Mouse (Mus musculus) spleen, adult 12 weeks (tissue): ENCODE measurements around the gene Psmb3.
"Not testable (repeated sequence)": the region's sequence is repeated elsewhere in the genome, so short reads cannot be mapped to it uniquely, and the experiment has no call there.

Experiments used
- DNase-seq: peaks from one replicate; pipeline ENCODE4 v3.0.0; 2022; ENCODE audit warnings: low spot score

Gene Psmb3

DNA sequence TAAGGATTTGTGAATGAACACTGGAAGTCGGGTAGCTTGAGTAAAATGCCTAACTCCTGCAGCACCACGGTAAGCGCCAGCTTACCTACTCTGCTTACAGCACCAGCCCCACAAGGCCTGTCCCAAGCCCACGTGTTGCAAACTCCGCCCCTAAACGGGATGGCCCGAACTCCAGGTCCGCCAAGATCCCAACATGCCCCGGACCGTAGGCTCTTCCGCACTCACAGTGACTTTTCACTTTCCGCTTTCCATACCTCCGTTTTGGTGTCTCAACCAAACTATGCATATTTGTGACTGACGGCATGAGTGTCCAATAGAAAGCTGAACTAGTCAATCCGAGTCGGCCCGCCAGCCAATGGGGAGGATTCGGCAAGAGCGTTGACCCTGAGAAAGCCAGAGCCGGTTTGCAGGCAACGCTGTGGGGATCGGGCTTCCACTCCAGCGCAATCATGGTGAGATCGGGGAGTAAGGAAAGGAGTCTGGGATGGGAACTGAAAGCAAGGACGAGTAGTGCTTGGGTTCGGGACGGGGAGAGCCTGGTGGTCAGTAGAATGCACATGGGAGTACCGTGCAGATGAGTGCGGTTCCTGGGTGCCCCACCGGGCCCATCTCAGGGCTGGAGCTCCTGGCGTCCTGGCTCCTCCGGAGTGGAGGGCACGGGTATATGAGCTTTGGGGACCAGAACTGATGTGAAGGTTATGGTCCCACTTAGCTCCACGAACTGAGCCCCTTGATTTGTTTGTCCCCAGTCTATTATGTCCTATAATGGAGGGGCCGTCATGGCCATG lies at the start of gene Psmb3:
Psmb3 (plus strand) TSS at position 361 of the 788 bp plus-strand sequence.
- DNase-seq: peak; percentile 93

DNA sequence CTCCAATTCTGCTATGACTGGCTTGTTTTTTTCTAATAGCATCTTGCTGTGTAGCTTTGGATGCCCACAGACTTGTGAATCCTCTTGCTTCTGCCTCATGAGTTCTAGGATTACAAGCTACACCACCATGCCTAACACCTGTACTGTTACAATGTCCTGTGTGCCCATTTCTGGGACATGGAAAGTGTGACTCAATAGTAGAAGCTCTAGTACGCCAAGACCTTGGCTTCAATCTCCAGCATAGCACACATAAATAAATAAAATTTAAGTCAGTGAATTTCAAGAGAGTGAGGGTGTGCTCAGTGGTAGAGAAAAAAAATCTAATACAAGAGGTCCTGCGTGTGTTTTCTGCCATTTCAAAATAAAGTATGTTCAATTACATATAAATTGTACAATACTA lies 49.0 kb upstream of the Psmb3 start:
- no peak for DNase-seq

DNA sequence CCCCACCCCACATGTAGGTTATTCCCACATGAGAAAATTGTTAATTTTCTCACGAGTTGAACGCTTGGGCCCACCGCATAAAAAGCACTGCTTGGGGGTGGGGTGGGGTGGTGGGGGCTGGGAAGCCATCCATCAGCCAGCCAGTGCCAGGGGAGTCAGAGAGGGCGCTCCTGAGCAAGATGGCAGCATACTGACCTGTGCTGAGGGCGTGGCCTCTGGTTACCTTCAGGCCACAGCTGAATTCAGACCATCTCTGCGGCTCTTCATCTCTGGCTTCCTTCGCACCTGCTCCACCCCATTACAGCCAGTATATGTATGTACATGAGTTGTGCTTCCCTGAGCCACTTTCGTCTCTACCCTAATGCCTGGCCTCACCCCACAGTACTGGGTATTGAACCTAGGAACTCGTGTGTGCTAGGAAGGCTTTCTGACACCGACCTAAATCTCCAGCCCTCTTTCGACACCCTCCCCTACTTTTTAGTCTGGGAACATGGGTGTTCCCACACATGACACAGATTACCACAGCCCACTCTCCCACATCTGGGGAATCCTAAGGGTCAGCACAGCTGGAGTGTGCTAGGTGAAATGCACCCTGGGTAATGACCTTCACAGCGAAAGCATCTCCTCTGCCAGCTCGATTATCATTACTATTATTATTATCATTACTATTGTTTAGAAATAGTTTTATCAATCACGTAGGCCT lies 46.8 kb upstream of the Psmb3 start:
- no peak for DNase-seq

DNA sequence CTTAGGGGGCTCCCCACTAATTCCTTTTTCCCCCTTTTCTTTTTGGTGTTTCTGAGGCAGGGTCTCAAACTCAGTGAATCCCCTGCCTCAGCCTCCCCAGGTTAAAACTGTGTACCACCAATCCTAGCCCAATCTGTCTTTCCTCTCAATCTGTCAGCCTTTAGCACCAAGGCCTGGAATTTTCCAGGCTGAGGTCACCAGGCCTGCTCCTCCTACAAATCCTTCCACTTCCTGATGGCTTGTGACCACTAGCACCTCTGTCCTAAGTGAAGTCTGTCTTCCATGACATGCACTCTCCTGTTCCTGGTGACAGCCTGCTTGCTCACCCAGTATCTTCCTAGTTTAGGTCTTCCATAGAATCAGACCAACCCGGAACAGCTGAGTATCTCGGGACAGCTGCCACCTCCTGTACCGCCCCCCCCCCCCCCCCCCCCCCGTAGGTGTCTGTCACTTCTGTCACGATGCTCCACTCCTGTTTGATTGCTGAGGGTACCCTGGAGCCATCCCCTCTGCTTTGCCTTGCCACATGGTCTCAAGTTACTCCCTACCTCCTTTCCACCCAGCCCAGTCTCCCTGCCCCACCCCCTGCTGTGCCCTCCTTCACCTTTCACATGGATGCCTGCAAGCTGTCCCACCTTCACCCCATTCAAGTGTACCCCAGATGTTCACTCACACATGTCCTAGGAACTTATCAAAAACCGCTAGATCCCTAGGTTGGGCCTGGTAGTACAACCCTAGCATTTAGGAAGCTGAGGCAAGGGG lies 45.8 kb upstream of the Psmb3 start:
- no peak for DNase-seq

DNA sequence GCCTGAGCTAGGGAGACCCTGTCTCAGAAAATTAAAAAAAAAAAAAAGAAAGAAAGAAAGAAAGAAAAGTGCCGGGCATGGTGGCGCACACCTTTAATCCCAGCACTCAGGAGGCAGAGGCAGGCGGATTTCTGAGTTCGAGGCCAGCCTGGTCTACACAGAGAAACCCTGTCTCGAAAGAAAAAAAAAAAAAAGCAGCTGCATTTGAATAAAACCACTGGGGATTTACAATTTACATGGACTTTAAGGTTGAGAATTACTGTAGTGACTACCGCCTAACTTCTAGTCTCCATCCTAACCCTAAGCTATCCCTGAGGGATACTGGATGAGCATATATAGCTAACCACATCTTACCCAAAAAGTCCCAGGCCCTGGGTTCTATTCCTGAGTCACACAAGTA lies 45.2 kb upstream of the Psmb3 start:
- DNase-seq: not testable (repeated sequence)

DNA sequence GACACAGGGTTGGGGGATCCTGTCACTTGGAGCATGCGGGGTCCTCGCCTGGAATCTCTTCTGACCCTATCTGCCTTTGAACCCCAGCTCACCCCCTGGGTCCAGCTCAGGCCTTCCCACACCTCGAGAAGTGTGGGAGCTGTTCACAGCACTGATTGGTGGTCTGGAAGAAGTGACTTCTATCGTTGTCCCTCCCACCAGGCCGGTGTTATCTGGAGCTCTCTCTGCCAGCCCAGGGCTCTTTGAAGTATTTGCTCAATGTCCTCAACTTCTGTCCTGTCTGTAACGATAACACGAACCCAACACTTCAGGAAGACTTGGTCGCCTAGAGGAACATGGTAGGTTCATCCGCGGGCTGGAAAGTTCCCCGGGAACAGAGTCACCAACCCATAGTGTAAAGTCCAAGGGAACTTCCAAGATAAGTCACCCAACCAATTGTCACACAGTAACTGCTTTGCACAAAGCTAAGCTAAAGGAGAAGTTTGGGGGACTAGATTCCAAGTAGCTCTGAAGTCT lies 44.4 kb upstream of the Psmb3 start:
- no peak for DNase-seq

DNA sequence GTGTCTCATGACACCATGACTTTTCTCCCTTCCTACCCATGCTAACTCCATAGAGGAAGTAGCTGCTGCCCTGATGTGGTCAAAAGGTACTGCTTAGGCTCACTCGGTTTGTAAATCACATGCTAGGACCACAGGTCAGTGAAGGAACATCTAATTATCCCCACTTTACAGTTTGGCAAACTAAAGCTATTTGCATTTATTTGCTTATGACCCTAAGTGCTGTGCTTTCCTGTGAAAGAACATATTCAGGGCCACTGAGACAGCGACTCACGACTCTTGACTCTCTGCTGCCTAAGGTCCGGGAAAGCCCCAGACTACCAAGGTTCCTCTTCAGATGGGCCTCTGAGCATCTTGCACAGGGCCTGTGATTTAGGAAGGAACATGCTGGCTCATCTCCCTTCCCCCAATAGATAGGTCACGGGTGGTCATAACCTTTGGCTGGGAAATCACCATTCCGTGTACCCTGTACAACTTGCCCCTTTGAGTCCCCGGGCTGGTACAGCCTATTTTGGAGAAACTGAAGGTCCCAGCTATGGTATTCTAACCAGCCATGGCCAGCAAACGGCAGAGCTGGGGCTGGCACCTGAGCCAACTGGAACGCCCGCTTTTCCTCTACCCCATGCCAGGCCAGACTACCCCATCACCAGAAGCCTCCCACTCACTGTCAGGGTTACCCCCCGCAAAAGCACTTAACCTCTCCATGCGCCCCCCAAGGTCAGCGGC lies 43.8 kb upstream of the Psmb3 start:
- peak; percentile 55 for DNase-seq

DNA sequence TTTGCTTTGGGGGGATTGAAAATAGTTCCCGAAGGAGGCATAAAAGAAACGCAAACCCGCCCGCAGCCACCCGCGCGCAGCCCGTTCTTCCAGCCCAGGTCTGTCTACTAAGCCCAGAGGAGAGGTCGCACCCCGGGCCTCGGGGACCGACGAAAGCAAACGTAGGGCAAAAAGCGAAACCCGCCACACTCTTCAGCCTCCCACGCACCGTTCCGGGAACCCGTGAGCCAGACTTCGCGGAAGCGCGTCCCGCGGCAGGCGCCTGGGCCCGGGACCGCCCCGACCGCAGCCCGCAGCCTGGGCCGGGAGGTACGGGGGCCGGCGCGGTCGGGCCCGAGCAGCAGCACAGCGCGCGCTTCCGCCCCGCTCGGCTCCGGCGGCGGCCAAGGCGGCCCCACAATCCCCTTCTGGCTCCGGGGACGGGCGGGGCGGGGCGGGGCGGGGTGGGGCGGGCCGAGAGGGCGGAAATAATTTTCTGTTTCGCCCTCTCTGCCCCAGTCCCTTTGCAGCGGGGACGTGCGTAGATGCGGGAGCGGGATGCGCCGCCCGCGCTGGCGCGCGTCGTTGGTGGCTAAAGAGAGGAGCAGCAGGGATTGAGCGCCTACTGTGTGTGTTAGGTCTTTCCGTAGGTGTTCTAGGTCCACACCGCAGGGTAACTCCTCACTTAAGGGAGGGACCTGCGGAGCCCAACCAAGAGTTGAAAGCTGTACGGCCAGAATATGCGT lies 43.0 kb upstream of the Psmb3 start:
- peak; percentile 41 for DNase-seq

DNA sequence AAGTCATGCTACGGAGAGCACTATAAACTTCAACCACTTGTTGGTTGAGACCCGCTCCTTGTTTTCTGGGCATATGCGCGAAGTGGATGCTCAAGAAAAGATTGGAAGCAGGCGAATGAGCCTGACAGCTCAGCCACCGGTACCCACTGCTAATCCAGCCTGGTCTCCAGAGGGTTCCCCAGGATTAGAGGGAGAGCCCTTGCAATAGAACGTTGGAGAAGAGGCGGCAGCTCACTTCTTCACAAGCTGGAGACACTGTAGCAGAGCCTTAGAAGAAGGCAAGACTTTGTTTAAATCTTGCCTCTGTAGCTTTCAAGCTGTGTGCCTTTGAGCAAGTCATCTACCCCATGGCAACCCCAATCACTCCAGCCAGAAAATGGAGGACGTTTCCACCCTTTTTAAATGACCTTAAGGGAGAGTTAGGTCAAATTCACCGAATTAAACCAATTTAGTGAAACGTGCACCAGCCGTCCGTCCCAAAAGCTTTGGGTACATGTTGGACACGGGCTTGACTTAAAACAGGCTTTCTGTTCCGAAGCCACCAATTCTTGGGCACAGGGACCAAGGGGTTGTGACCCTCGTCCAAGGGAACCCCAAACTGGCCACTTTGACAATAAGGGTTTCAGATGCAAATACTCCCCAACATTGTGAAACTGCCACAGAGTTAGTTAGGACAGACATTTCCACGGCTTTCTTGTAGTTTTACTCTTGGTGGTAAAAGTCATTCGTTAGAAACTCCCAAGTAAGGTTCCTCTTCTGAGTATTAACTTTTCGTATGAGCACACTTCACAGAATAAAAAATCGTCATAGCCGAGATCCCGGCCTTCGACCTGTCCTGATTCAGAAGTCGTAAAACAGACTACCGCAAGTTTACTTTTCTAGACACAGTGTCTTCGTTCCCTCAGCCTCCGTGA lies 42.2 kb upstream of the Psmb3 start:
- DNase-seq: no peak

DNA sequence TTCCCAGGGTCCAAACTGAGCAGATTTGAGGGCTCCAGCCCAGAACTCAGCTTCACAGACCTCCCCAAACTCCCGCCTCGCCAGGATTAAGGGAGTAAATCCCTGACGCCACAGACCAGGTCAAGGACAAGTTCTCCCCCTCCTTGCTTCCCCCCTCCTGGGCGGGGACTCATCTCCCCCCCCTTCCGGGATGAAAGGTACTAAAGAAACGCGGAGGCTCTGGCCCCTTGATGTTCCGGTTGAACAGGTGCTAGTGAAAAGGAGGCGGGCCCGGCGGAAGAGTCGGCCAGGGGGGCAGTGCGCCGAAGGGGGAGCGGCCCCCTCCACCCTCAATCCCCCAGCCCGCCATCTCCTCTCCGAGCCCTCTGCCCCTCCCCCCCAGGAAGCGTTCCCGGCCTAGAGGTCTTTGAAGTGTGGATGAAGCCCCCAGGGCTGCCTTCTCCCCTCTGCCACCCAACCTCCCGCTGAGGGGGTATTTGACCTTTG lies 41.5 kb upstream of the Psmb3 start:
- DNase-seq: no peak

DNA sequence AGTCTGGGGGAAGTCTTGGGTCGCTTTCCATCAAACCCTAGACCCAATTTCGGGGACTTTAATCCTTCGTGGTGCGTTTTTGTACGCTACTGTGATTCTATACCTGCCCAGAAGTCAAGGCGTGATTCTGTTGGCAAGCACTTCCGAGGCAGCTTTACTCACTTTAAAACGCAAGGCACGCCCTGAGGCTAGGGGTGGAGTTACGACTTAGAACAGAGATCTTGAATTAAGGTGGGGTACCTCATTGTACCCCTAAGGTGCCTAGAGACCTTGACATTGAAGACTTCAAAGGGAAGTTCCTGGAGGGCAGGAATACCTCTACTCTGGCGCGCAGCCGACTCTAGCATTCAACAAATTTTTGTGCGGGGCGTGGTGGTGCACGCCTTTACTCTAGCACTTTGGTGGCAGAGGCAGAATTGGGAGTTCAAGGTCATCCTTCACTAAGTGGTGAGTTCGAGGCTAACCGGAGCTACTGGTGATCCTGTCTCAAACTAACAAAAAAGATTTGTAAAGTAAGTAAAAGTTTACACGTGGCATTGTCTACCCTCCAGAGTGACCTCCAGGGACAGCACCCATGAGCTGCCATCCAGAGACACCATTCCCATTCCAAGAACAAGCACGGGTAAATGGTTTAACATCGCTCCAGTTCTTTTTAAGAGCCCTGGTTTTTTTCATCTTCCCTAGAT lies 40.8 kb upstream of the Psmb3 start:
- DNase-seq: no peak

DNA sequence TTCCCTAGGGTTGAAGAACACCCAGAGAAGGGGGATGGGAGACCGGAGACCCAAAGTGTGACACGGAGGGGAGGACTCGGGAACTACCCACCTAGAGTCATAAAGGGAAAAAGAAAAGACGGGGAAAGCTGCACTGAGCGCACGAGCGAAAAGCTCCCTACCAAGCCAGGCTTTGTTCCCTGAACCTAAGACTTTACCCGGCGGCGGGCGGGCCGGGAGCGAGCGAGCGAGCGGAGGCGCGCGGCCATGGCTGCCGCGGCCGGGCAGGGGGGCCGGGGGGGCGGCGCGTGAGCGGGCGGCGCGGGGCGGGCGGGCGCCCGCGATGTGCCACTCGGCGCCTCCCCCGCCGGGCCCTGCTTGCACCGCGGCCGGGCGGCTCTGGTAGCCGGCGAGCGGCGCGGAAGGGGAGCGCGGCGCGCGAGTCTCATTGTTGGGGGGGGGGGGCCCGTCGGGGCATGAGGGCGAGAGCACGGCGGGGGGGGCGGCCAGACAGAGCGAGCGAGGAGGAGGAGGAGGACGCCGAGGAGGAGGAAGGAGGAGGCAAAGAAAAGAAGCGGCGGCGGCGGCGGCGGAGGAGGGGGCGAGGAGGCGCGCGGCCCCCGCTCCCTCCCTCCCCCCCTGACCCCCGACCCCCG lies 40.2 kb upstream of the Psmb3 start, which contains the start of gene Mllt6:
Mllt6 (plus strand) TSS at position 522 of the 635 bp plus-strand sequence.
- no peak for DNase-seq

DNA sequence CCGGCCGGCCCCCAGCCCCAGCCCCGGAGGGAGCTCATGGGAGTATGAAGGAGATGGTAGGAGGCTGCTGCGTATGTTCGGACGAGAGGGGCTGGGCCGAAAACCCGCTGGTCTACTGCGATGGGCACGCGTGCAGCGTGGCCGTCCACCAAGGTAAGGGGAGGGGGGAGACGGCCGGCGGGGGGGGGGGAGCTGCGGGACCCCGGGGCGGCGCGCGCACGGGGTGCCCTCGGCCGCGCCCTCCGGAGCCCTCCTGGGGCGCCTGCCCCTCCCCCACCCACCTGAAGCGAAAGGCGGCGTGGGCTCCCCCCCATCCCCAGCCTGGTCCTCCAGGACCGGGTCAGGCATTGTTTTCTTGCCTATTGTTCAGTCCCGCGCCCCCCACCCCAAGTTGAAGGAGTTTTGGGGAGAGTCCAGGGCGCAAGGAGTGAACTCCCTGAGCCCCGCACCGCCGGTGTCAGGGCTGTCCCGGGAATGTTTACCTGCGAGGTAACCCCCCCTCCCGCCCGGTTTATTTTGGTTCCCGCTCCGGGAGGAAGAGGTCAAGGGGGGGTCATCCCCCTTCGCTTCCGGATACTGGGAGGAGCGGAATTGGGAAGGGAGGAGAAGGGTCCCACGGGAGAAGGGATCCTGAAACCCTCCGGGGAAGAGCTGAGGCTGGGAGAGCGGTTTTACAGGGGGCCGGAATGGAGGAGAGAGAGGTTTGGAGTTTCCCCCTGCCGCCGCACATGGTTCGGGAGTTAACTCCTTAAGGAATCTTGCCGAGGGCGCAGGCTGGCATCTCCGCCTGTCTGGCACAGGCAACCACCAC lies 39.5 kb upstream of the Psmb3 start:
- no peak for DNase-seq

DNA sequence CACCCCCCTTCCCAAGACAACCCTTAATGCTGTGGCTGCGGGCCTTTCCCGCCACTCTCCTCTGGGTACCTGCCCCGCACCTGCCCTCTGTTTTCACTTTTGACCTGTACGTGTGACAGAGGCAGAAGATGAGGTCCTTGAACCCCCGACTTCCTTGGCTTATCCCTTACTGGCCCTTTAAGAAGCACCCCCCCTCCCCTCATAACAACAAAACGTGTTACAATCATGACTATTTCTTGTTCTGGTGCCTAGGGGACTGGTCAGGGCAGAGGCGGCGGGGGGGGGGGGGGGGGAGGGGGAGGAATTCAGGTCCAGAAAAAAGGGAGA lies 38.9 kb upstream of the Psmb3 start:
- DNase-seq: no peak

DNA sequence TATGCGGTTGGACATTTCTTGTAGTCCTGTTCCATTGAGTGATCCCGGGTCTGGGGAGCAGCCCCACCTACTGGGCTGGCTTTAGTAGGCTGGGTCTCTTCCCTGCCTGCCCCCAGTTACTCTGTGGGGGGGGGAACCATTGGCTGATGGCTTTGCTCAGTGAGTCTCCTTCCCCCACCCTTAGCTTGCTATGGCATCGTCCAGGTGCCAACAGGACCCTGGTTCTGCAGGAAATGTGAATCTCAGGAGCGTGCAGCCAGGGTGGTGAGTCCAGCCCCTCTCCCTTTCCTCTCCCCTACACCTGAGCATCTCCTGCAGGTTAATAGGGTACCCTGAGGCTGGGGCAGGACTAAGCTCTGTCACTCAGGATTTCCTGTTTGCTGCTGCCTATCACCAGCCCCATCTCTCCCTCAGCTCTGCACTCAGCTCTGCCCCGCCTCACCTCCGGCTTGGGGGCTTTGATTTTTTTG lies 38.4 kb upstream of the Psmb3 start:
- no peak for DNase-seq

DNA sequence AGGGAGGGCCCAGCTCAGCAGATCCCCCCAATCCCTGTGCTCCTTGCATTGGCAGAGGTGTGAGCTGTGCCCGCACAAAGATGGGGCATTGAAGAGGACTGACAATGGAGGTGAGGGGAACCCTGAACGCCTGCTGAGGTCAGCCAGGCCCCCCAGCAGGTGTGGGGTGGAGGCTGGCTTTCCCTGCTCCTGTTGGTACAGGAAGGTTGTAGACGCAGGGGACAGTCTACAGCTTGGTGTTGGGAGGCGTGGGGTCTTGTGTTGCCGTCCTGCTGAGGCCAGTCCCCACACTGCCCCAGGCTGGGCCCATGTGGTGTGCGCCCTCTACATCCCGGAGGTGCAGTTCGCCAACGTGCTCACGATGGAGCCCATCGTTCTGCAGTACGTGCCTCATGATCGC lies 37.8 kb upstream of the Psmb3 start:
- DNase-seq: no peak

DNA sequence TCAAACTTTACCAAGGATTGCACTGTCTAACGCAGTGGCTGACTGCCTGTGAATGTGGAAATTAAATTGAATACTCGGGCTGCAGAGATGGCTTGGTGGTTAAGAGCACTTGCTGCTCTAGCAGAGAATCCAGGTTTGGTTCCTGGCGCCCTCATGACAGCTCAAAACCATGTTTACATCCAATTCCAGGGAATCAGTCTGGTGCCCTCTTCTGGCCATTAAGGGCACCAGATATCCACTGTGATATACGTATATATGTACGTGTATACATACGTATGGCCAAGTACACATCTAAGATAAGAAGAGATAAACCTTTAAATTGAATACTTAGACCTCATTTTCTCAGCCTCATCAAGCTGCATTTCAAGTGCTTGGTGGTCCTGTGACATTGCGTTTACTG lies 37.0 kb upstream of the Psmb3 start:
- DNase-seq: no peak

DNA sequence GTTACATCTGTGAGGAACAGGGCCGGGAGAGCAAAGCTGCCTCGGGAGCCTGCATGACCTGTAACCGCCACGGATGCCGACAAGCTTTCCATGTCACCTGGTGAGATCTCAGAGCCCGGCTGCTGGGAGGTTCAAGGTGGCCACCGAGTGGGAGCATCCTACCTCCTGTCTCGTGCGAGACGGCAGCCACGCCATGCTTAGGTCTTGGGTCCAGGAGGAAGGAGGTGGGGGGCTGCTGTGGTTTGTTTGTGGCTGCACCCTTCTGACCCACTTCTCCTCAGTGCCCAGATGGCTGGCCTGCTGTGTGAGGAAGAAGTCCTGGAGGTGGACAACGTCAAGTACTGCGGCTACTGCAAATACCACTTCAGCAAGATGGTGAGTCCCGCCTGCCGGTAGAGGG lies 36.4 kb upstream of the Psmb3 start:
- no peak for DNase-seq
